Comparison of ENCODE assay signal across 25 mouse cellular contexts in the genomic region with DNA sequence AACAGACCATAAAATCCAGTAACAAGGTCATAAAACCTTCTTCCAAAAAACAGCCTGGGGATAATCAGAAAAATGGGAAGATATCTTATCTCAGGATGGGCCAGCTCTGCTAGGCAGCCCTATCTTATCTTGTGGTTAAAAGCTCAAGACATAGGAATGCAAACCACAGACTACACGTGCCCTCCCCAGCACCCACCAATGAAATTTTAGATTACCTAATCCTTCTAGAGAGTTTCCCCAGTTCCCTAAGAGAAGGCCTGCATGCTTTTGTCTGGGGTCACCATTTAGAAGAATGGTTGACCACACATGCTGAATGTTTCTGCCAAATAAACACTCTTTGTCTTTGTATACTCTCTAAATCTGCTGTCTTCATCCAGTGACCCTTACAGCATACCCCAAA. TPM values are rescaled to one million over a fixed set of nuclear protein-coding genes. Genes with fewer than 3 reads are reported as not detected.
"Had no signal": no experiment of that assay in that cellular context is flagged by ENCODE, and none has a peak within 500 bp of the region (broad histone marks: within the 10 kb centered on the region; RNA-seq: fewer than 3 reads in every experiment).

No protein-coding gene starts in this region.

- H3K36me3 ChIP-seq: kidney, embryonic 15.5 days; limb, embryonic 12.5 days; limb, embryonic 15.5 days; midbrain, embryonic 12.5 days; midbrain, embryonic 15.5 days; neural tube, embryonic 12.5 days; neural tube, embryonic 15.5 days had no signal

- DNase-seq: kidney, adult 8-10 months; kidney, postnatal 10 days; kidney, postnatal 36 days; left cerebral cortex, postnatal 4 days; liver, postnatal 0 days; lung, embryonic 14.5 days; right cerebral cortex, postnatal 25 days; thymus, adult 18-20 months; thymus, postnatal 36 days had no signal

- H3K4me2 ChIP-seq: kidney, embryonic 15.5 days; limb, embryonic 12.5 days; limb, embryonic 15.5 days; liver, embryonic 11.5 days; lung, embryonic 14.5 days; midbrain, embryonic 12.5 days; midbrain, embryonic 15.5 days; neural tube, embryonic 12.5 days; neural tube, embryonic 15.5 days had no signal

- H3K4me3 ChIP-seq: kidney, embryonic 15.5 days; limb, embryonic 12.5 days; limb, embryonic 15.5 days; midbrain, embryonic 12.5 days; midbrain, embryonic 15.5 days; neural tube, embryonic 12.5 days; neural tube, embryonic 15.5 days had no signal

- H3K27ac ChIP-seq: kidney, embryonic 15.5 days; limb, embryonic 12.5 days; limb, embryonic 15.5 days; liver, embryonic 14.5 days; macrophage; midbrain, embryonic 12.5 days; midbrain, embryonic 15.5 days; neural tube, embryonic 12.5 days; neural tube, embryonic 15.5 days had no signal

- H3K9me3 ChIP-seq: kidney, embryonic 15.5 days; limb, embryonic 12.5 days; limb, embryonic 15.5 days; midbrain, embryonic 12.5 days; midbrain, embryonic 15.5 days; neural tube, embryonic 12.5 days; neural tube, embryonic 15.5 days had no signal

- H3K4me1 ChIP-seq: kidney, embryonic 15.5 days; limb, embryonic 12.5 days; limb, embryonic 15.5 days; midbrain, embryonic 12.5 days; midbrain, embryonic 15.5 days; neural tube, embryonic 12.5 days; neural tube, embryonic 15.5 days had no signal

- H3K9ac ChIP-seq: kidney, embryonic 15.5 days; limb, embryonic 12.5 days; limb, embryonic 15.5 days; liver, embryonic 14.5 days; liver, postnatal 0 days; lung, embryonic 14.5 days; midbrain, embryonic 12.5 days; midbrain, embryonic 15.5 days; neural tube, embryonic 12.5 days; neural tube, embryonic 15.5 days had no signal

- ATAC-seq: liver, postnatal 0 days; lung, postnatal 0 days; midbrain, embryonic 15.5 days had no signal

- H3K27me3 ChIP-seq: kidney, embryonic 15.5 days; limb, embryonic 12.5 days; limb, embryonic 15.5 days; midbrain, embryonic 12.5 days; midbrain, embryonic 15.5 days; neural tube, embryonic 12.5 days; neural tube, embryonic 15.5 days had no signal

RNA-seq across cellular contexts. Expression of gene Olfr447, which starts 8.3 kb away (rescaled TPM):
- polyA plus RNA-seq: kidney, embryonic 15.5 days; limb, embryonic 12.5 days; limb, embryonic 15.5 days; liver, embryonic 11.5 days; liver, embryonic 14.5 days; liver, postnatal 0 days; lung, embryonic 14.5 days; lung, postnatal 0 days; macrophage; midbrain, embryonic 12.5 days; midbrain, embryonic 15.5 days; neural tube, embryonic 12.5 days; neural tube, embryonic 15.5 days; small intestine, adult 2 months; spleen, adult 2 months; stomach, embryonic 16.5 days; testis, adult 2 months; urinary bladder, adult 2 months had no signal

RNA-seq across cellular contexts. Expression of gene Olfr448, which starts 10.1 kb away (rescaled TPM):
- polyA plus RNA-seq: kidney, embryonic 15.5 days; limb, embryonic 12.5 days; limb, embryonic 15.5 days; liver, embryonic 11.5 days; liver, embryonic 14.5 days; liver, postnatal 0 days; lung, embryonic 14.5 days; lung, postnatal 0 days; macrophage; midbrain, embryonic 12.5 days; midbrain, embryonic 15.5 days; neural tube, embryonic 12.5 days; neural tube, embryonic 15.5 days; small intestine, adult 2 months; spleen, adult 2 months; stomach, embryonic 16.5 days; testis, adult 2 months; urinary bladder, adult 2 months had no signal

RNA-seq across cellular contexts. Expression of gene Olfr446, which starts 20.8 kb away (rescaled TPM):
- polyA plus RNA-seq: kidney, embryonic 15.5 days; limb, embryonic 12.5 days; limb, embryonic 15.5 days; liver, embryonic 11.5 days; liver, embryonic 14.5 days; liver, postnatal 0 days; lung, embryonic 14.5 days; lung, postnatal 0 days; macrophage; midbrain, embryonic 12.5 days; midbrain, embryonic 15.5 days; neural tube, embryonic 12.5 days; neural tube, embryonic 15.5 days; small intestine, adult 2 months; spleen, adult 2 months; stomach, embryonic 16.5 days; testis, adult 2 months; urinary bladder, adult 2 months had no signal

RNA-seq across cellular contexts. Expression of gene Olfr444, which starts 48.5 kb away (rescaled TPM):
- polyA plus RNA-seq: kidney, embryonic 15.5 days; limb, embryonic 12.5 days; limb, embryonic 15.5 days; liver, embryonic 11.5 days; liver, embryonic 14.5 days; liver, postnatal 0 days; lung, embryonic 14.5 days; lung, postnatal 0 days; macrophage; midbrain, embryonic 12.5 days; midbrain, embryonic 15.5 days; neural tube, embryonic 12.5 days; neural tube, embryonic 15.5 days; small intestine, adult 2 months; spleen, adult 2 months; stomach, embryonic 16.5 days; testis, adult 2 months; urinary bladder, adult 2 months had no signal
